Mouse (Mus musculus) liver, adult (tissue): Measurements from ENCODE around the gene Rhbg.

Source experiments
- GATA4 ChIP-seq: IDR thresholded peaks from 2 replicates; pipeline ENCODE4 v1.6.1; 2014; ENCODE audit warnings: mild to moderate bottlenecking, low read length; ENCODE audit not compliant: insufficient replicate concordance

The Rhbg gene

DNA sequence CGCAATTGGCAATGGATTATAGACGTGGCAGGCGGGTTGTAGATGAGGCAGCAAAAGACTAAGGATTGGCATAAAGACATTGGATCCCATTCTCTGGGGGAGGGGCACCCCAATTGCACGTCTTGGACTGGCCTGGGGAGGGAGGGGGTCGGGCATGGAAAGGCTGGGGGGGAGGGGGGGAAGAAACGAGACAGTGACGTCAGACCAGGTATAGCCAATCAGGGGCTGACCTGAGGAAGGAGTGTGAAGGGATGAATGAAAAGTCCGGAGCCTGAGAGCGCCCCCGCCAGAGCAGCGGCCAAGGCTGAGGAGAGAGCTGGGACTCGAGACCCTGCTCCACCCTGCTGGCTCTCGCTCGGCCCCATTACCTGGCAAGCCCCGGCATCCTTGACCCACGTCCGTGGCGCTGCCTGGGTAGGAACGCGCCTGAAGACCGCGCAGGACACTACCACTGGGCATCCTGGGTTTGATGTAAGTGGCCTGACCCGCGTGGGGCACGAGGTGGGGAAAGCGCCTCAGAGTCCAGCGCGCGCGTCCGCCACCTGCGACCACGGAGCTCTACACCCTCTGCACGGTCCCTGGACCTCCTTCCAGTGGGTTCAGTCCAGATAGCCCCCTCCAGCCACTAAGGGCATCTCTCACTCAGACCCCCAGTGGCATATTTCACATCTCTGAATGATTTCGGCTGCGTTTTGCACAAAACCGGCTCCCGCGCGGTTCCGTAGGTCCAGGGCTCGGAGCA, 40.1 kb downstream of the Rhbg start:
- TF ChIP-seq GATA4: no peak

DNA sequence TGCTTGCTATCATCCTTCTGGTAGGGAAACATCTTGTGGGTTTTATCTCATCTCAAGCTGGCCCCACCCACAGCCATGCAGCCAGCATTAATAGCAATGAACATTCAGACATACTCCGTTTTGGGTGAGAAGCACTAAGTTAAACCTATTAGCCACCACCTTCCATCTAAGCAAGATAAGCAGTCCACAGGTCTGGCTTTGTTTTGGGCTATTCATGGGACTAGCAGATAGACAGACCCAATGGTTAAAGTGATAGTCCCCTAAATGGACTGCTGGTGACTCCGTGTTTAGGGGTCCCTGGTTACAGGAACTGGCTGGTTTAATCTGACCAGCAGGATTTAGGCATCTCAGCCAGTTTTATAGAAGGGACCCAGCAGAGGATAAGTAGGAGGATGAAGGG, 41.5 kb downstream of the Rhbg start:
- TF ChIP-seq GATA4: no peak

DNA sequence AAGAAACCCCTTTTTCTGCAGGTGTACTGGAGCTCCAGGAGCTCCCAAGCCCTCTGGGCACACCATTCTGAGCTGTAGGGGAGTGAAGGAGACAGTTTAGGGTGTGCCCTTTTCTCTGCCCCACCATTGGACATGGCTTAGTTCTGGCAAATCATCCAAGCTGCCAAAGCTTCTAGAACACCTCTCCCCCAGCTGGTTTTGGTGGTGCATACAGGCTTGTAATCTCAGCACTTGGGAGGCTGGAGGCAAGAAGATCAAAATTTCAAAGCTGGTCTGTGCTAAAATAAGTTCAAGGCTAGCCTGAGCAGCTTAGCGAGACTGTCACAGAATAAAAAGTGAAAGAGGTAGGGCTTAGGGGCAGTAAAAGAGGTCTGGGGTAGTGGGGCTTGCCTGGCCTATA, 42.2 kb downstream of the Rhbg start:
- TF ChIP-seq GATA4: no peak

DNA sequence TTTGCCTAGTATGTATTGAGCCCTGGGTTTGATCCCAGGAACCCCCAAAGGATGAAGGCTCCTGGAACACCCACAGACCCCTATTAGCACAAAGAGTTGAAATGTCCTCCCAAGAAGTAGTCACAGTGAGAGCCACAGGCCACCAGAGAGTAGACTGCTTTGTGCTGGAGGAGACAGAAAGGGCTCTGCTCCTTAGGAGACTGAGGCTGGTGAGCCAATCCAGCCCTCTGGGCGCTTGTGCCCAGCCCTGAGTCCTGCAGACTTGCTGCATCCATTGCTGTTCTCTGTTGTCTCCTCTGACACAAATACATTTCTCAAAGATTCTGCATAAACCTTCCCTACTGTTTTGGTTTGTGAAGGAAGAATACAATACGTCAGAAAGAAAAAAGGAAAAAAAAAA, 43.6 kb downstream of the Rhbg start:
- TF ChIP-seq GATA4: no peak

DNA sequence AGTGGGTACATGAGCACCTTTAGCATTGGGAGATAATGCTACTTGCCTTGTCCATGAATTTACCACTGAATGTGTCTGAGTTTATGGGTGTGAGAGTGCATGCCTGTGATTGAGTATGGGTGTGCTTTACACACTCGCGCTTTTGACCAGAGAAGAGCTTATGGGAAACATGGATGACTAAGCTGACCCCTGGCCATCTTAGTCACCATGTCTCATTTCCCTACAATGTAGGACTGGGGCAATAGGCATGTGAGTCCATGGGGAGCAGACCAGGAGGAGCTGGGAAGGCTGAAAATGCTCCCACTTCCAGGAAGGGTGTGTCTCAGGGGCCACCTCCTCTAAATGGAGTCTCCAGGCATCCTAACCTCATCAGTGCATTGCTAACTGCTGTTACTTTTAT, 44.4 kb downstream of the Rhbg start:
- TF ChIP-seq GATA4: no peak

DNA sequence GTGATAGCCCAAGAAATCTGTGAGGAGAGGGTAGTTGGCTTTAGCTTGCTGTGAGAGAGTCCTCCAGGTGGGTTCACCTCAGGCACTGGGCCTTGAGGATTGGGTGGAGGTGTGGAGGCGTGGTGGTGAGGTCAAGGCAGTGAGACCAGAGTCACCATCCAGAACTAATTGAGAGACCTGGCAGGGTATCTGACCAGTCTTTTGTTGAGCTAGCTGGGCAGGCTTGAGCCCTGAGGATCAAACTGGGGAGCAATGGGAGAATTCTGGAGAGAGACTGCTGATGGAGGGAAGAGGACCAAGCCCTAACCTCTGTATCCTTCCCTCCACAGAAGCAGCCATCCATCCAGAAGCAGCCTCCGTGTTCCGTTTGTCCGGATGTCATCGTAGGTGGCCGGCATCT, 45.2 kb downstream of the Rhbg start:
- no peak for TF ChIP-seq GATA4

DNA sequence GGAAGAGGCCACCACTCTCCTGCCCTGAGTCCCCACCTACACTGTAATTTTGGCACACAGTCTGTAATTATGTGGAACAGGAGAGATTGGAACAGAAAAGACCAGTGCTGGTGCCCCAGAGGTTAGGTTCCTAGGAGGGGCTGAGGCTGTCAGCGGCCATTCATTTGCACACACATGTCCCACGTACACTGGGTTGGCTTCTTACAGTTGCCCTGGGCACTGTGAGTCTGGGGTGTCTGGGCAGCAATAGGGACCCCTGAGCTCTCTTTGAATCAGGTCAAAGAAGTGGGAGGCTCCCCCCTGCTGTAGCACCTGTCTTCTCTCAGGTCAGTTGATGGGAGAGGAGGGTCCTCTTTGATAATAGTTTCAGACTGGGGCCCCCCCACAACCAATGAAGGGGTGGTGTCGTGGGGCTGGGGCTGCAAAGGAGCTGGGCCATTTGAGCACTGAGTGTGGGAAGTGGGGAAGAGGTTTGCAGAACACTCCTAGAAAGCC, 46.2 kb downstream of the Rhbg start:
- TF ChIP-seq GATA4: no peak

DNA sequence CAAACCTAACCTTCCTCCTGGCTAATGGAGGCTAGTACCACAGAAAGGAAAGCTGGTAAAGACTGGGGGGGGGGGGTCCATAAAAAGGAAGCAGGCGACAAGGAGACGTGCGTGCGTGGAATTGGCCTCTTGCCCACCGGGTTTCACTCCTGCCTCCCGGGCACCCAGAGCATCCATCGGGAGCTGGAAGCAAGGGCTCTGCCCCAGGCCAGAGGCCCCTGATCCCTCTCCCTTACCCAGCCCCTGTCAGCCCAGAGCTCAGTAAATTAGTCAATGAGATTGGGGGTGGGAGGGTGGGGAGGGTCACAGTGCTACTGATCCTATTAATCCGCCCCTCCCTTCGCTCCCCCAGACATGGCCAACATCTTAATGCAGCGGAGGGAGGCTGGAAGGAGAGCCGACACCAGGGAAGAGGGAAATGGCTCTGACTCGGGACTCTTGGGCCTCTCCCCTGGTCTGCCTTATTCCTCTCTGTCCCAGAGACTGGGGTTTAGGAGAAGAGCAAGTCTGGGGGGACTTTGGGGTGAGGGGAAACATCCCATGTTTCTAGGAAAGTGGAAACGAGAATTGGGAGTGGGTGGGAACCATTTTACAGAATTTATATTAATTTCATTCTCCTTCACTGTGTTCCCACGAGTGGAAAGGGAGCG, 46.9 kb downstream of the Rhbg start:
- TF ChIP-seq GATA4: no peak

DNA sequence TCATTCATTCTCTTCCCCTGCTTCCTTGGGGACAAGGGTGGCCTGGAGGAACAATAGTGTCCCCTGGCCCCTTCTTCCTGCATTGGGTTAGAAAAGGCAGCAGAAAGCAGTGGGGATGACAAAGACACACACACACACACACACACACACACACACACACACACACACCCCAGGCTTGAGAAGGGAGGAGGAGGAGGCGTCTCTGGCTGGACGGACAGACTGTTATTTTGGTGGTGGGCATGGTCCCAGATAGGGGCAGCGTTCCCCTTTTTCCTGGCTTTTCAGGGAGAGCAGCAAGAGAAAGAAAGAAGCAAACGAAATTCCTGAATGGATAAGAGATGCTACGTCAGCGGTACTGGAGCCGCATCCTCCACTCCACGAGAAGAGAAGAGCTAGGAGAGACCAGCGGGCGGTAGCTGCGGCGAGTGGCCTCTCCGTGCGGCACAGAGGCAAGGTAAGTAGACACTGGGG, 47.6 kb downstream of the Rhbg start:
- TF ChIP-seq GATA4: no peak

DNA sequence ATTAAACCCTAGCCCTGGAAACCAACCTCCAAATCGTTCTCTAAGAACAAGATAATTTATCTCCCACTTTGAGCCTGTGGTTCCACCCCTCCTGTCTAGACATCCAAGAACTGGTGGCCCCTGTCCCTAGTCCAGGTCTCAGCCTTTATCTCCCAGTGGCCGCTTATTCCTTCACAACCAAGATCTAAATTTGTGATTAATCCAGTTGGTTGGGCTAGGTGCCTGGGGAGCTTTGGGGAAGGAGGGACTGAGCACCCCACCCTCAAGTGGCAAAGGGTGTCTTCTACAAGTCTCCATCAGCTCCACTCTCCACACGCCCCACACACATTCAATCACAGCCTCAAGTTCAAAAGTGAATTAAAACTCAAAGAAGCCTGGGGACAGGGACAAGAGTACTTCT, 48.0 kb downstream of the Rhbg start:
- TF ChIP-seq GATA4: no peak

DNA sequence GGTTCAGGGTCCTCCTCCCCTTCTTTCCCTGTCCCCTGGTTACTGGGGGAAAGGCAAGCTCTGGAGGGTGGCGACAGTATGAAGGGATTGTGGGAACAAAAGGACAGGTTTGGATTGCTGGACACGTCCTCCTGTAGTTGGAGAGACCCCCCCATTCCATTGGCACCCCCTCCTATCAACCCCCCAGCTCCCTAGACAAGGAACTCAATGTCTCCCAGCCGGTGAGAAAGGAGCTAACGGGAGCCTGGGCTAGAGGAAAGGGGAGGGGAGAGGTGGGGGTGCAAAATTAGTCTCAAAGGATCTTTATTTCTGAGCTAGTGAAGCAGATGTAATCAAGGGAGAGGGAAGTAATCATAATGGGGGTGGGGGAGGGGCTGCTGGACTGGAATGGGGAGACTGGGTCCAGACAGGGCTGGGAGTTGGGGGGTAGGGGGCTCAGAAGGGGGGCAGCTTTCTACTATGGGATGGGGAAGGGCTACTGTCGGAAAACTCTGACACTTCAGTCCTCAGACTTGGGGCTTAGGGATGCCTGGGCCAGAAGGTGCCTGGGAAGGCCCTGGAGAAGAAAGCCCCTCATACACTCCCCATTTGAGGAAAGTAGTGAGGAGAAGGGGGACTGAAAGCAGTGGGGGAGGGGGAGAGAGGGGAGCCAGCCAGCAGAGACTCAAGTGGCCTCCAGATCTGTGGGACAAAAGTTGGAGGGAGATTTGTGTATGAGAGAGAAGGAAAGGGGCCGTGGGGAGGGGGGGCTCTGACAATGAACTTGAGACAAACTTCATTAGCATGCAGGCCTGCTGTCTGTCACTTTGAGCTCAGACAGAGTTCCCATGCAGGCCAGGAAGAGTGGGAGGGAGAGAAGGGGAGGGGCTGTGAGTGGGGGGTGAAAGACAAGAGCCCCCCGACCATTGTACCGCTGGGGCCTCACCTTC, 48.7 kb downstream of the Rhbg start:
- TF ChIP-seq GATA4: no peak

DNA sequence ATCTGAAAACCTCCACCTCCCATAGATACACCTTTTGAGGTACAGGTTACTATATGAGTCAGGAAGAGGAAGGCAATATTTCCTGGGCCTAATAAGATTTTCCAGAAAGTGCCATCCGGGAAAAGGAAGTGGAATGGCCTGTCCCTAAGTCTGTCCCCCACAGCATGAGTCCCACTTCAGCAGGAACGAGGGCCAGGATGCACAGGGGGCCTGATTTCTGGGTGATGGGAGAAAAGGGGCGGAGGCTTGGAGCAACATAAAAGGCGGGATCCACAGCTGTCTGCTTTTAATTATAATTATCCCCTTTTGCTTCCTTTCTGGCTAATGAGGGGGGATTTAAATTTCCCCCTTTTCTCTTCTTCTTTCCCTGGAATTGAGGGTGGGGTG, 49.3 kb downstream of the Rhbg start:
- no peak for TF ChIP-seq GATA4

DNA sequence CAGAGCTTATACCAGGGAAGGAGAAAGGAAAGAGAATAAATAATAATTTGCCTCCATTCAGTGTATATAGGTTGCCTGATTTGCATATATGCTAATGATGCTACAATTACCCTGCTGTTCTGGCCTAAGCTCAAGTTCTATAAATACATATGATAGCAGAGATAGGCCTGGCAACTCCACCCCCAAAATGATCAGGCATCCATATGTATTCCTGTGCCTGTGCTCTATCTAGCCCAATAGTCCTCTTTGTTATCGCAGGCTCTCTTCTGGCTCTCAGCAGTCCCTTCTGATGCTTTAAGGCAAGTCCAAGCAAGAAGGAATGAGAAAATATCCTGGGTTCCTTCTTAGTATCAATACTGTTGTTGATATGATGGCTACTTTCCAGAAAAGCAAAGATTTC, 49.8 kb downstream of the Rhbg start:
- no peak for TF ChIP-seq GATA4

DNA sequence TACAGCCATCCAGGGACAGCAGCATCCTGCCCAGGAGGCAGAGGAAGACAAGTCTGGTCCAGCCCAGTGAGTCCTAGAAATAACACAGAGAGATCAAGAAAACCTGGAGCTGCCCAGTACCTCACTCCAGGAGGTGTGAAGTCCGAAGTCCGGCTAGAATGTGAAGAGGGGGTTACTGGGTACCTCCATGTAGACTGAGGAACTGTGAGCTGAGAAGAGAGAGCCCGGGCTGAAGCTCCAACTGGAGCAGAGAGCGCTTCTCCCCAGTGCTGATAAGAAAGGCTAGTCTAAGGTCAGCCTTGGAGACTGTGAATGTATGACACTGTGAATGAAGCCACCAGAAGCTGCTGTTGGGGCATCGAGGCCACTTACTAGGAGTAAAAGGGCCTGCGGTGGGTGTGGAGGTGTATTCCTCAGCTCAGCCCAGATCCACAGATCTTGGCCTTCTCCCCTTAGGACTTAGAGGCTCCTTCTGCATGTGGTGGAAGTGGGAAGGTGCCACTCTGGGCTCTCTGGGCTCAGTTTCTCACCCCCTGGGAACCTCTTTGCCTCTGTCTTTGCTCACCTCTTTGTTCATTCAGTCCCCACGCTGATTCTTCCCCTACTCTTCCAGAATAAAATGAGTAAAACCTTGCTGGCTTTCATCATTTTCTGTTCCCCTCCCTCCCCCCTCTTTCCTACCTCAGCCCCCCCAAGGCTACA, 50.4 kb downstream of the Rhbg start:
- no peak for TF ChIP-seq GATA4

DNA sequence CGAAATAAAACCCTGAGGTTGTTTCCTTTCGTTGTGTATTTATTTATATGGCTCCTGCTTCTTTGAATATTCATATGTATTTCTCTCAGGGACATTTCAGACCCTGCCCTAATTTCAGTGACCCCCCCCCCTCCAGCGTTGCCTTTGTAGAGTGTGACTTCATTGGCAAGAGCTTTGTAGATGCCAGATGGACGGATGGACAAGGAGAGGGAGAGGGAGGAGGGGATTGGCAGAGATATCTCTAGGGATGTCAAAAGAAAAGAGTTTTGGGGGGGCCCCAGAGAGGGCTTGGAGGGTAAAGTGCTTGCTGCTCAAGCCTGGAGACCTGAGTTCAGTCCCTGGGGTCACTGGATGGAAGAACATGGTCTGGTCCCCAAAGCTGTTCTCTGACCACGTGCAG, 51.1 kb downstream of the Rhbg start:
- no peak for TF ChIP-seq GATA4
